Mouse (Mus musculus): ENCODE measurements at regions not wholly inside any gene's neighbourhood (a gene's known extent, or its start where the extent isn't known, plus 50 kb on each side); places are given as distances from the start of the nearest gene placed in this dataset.
A peak's percentile ranks its signal among the peaks of the same experiment; 100 is the strongest.

GRCm38 (mm10) chr3:148676025-148676424, 314.3 kb downstream of the Adgrl2 start:
- TF ChIP-seq CTCF (IDR thresholded peaks at IDR 0.05; ENCODE audit: low read depth) = peak; percentile 42
- Histone ChIP-seq H3K27ac (ENCODE audit: low read depth, low read length) (no peak overlapping the region), H3K4me1 (replicated peaks; ENCODE audit: control insufficient read depth, insufficient read depth, low read length) (no peaks in the 10 kb centered on the region), H3K9ac (ENCODE audit: low read depth, low read length) (no peak overlapping the region), H3K4me3 (ENCODE audit: low read depth, low read length) (no peak overlapping the region), H3K36me3 (ENCODE audit: control insufficient read depth, insufficient read depth) (no peaks in the 10 kb centered on the region), H3K4me2 (replicated peaks; ENCODE audit: low read depth) (no peak overlapping the region), H3K27me3 (replicated peaks; ENCODE audit: control insufficient read depth, insufficient read depth, low read length) (no peaks in the 10 kb centered on the region), H3K9me3 (ENCODE audit: control insufficient read depth) (no peaks in the 10 kb centered on the region)
- no peak for ATAC-seq
- WGBS = 70% methylated on average over 2 of the region's 2 CpGs

DNA sequence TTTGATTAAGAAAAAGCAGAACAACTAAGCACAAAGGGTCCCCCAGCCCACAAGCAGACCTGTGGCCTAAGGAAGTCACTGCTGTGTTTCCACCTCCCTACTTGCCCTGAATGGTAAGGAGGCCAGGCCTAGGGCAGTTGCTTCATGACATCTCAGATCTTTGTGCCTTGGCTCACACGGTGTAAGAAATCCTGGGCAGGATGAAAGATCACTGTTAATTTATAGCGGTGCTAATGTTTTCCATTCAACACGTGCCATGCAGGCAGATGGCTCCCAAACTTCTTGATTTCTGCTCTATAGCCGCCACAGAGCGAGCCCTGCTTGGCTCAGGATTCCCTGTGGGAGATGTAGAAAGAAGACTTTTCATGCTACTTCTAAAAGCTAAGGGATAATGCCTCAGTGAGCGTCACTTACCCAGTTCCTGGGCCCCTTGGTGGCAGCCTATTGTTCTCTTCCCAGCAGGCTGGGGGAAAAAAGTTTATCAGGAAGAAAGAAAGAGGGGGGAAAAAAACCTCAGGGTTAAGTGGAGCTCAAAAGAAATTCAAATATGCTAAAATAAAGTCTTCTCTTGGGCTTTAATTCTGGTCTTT, 327.4 kb downstream of the Adgrl2 start:
- TF ChIP-seq CTCF (IDR thresholded peaks at IDR 0.05; ENCODE audit: low read depth) = no peak
- ATAC-seq = no peak
- no peak overlapping the region for H3K4me2 ChIP-seq (replicated peaks; ENCODE audit: low read depth)
- 0 out of 2 replicates have a peak, but pooled peaks cover 3% of the 10 kb centered on the region for H3K9me3 ChIP-seq (ENCODE audit: control insufficient read depth)
- H3K27me3 ChIP-seq (replicated peaks; ENCODE audit: control insufficient read depth, insufficient read depth, low read length) = no peaks in the 10 kb centered on the region
- no peak overlapping the region for H3K27ac ChIP-seq (ENCODE audit: low read depth, low read length)
- no peaks in the 10 kb centered on the region for H3K4me1 ChIP-seq (replicated peaks; ENCODE audit: control insufficient read depth, insufficient read depth, low read length)
- WGBS = 44% methylated on average over 6 of the region's 6 CpGs
- no peak overlapping the region for H3K4me3 ChIP-seq (ENCODE audit: low read depth, low read length)
- H3K9ac ChIP-seq (ENCODE audit: low read depth, low read length) = no peak overlapping the region
- no peaks in the 10 kb centered on the region for H3K36me3 ChIP-seq (ENCODE audit: control insufficient read depth, insufficient read depth)

DNA sequence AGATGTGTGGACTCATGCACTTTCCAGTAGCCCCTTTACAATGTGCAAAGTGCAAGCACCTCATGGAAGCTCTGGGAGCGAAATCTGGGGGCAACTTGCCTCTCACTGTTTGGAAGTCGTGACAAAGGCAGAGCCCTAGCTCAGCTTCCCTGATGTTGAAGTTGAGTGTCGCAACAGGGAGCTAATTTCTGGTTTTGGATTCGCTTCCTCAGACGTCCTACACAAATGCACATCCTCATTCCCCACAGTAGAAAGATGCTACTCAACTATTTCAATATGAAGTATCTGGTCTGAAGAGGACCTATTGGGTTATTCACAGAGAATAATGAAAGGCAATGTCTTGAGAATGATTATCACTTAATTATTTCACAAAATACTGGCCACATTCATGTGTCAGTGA, 331.3 kb downstream of the Adgrl2 start:
- no peaks in the 10 kb centered on the region for H3K9me3 ChIP-seq (ENCODE audit: control insufficient read depth)
- TF ChIP-seq CTCF (IDR thresholded peaks at IDR 0.05; ENCODE audit: low read depth) = no peak
- H3K27me3 ChIP-seq (replicated peaks; ENCODE audit: control insufficient read depth, insufficient read depth, low read length) = no peaks in the 10 kb centered on the region
- ATAC-seq = no peak
- WGBS = 90% methylated on average over 5 of the region's 5 CpGs
- H3K4me3 ChIP-seq (ENCODE audit: low read depth, low read length) = no peak overlapping the region
- H3K27ac ChIP-seq (ENCODE audit: low read depth, low read length) = no peak overlapping the region
- no peak overlapping the region for H3K4me2 ChIP-seq (replicated peaks; ENCODE audit: low read depth)
- H3K36me3 ChIP-seq (ENCODE audit: control insufficient read depth, insufficient read depth) = no peaks in the 10 kb centered on the region
- no peaks in the 10 kb centered on the region for H3K4me1 ChIP-seq (replicated peaks; ENCODE audit: control insufficient read depth, insufficient read depth, low read length)
- H3K9ac ChIP-seq (ENCODE audit: low read depth, low read length) = no peak overlapping the region

DNA sequence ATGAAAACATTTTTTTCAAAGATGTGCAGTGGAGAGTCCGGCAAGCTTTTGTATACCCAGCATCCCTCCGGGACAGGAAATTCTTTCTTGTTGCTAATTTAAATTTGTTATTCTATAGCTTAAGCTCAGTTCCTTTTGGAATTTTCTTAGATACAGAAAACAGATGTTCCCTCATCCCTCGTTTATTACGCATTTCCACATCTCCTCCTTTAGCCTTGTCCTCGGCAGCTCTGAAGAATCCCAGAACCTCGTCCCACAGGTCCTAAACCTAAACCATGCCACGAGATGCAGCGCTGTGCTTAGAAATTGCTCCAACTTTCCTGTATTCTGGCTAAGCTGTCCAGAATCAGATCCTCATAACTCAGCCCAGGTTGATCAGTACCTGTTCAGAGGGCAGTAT, 332.0 kb downstream of the Adgrl2 start:
- Histone ChIP-seq H3K4me2 (replicated peaks; ENCODE audit: low read depth) (no peak overlapping the region), H3K9me3 (ENCODE audit: control insufficient read depth) (no peaks in the 10 kb centered on the region), H3K9ac (ENCODE audit: low read depth, low read length) (no peak overlapping the region), H3K27me3 (replicated peaks; ENCODE audit: control insufficient read depth, insufficient read depth, low read length) (no peaks in the 10 kb centered on the region), H3K4me1 (replicated peaks; ENCODE audit: control insufficient read depth, insufficient read depth, low read length) (no peaks in the 10 kb centered on the region), H3K36me3 (ENCODE audit: control insufficient read depth, insufficient read depth) (no peaks in the 10 kb centered on the region), H3K4me3 (ENCODE audit: low read depth, low read length) (no peak overlapping the region), H3K27ac (ENCODE audit: low read depth, low read length) (no peak overlapping the region)
- 58% methylated on average over 8 of the region's 8 CpGs for WGBS
- TF ChIP-seq CTCF (IDR thresholded peaks at IDR 0.05; ENCODE audit: low read depth) = no peak
- no peak for ATAC-seq

DNA sequence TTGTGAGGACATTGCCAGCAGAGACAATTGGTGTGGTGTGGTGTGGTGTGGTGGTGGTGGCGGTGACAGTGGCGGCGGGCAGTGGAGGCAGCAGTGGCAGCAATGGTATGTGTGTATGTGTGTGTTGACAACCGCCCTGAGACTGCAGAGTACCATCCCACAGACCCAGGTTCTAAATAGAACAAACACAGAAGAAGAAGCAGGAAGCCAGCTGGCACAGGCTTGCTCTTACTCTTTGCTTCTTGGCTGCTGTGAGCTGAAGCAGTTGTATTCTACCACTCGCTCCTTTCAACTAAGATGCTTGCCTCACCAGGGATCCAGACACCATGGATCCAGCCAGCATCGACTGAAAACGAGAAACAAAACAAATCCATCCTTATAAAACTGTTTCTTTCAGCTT, 334.2 kb downstream of the Adgrl2 start:
- Histone ChIP-seq H3K36me3 (ENCODE audit: control insufficient read depth, insufficient read depth) (no peaks in the 10 kb centered on the region), H3K9me3 (ENCODE audit: control insufficient read depth) (no peaks in the 10 kb centered on the region), H3K27ac (ENCODE audit: low read depth, low read length) (no peak overlapping the region), H3K9ac (ENCODE audit: low read depth, low read length) (no peak overlapping the region), H3K4me2 (replicated peaks; ENCODE audit: low read depth) (no peak overlapping the region), H3K4me3 (ENCODE audit: low read depth, low read length) (no peak overlapping the region), H3K4me1 (replicated peaks; ENCODE audit: control insufficient read depth, insufficient read depth, low read length) (no peaks in the 10 kb centered on the region), H3K27me3 (replicated peaks; ENCODE audit: control insufficient read depth, insufficient read depth, low read length) (no peaks in the 10 kb centered on the region)
- TF ChIP-seq CTCF (IDR thresholded peaks at IDR 0.05; ENCODE audit: low read depth) = no peak
- no peak for ATAC-seq
- 86% methylated on average over 7 of the region's 7 CpGs for WGBS

GRCm38 (mm10) chr3:148650241-148650640, 340.1 kb downstream of the Adgrl2 start:
- H3K27ac ChIP-seq (ENCODE audit: low read depth, low read length) = no peak overlapping the region
- no peaks in the 10 kb centered on the region for H3K27me3 ChIP-seq (replicated peaks; ENCODE audit: control insufficient read depth, insufficient read depth, low read length)
- H3K9ac ChIP-seq (ENCODE audit: low read depth, low read length) = no peak overlapping the region
- H3K4me3 ChIP-seq (ENCODE audit: low read depth, low read length) = no peak overlapping the region
- H3K4me2 ChIP-seq (replicated peaks; ENCODE audit: low read depth) = no peak overlapping the region
- no peak for TF ChIP-seq CTCF (IDR thresholded peaks at IDR 0.05; ENCODE audit: low read depth)
- 71% methylated on average over 8 of the region's 8 CpGs for WGBS
- H3K36me3 ChIP-seq (ENCODE audit: control insufficient read depth, insufficient read depth) = no peaks in the 10 kb centered on the region
- ATAC-seq = no peak
- no peaks in the 10 kb centered on the region for H3K4me1 ChIP-seq (replicated peaks; ENCODE audit: control insufficient read depth, insufficient read depth, low read length)
- H3K9me3 ChIP-seq (ENCODE audit: control insufficient read depth) = no peaks in the 10 kb centered on the region

GRCm38 (mm10) chr3:148644924-148645323, 345.4 kb downstream of the Adgrl2 start:
- Histone ChIP-seq H3K4me3 (ENCODE audit: low read depth, low read length) (no peak overlapping the region), H3K9ac (ENCODE audit: low read depth, low read length) (no peak overlapping the region), H3K4me1 (replicated peaks; ENCODE audit: control insufficient read depth, insufficient read depth, low read length) (no peaks in the 10 kb centered on the region), H3K36me3 (ENCODE audit: control insufficient read depth, insufficient read depth) (no peaks in the 10 kb centered on the region), H3K4me2 (replicated peaks; ENCODE audit: low read depth) (no peak overlapping the region), H3K27ac (ENCODE audit: low read depth, low read length) (no peak overlapping the region), H3K9me3 (ENCODE audit: control insufficient read depth) (no peaks in the 10 kb centered on the region), H3K27me3 (replicated peaks; ENCODE audit: control insufficient read depth, insufficient read depth, low read length) (no peaks in the 10 kb centered on the region)
- ATAC-seq = no peak
- WGBS = 90% methylated on average over 5 of the region's 5 CpGs
- TF ChIP-seq CTCF (IDR thresholded peaks at IDR 0.05; ENCODE audit: low read depth) = no peak
